Mouse (Mus musculus) lung, postnatal 25 days (tissue): ENCODE data around the gene Cfap300.

Experiments
- DNase-seq: peaks from one replicate; pipeline ENCODE4 v3.0.0; 2022; ENCODE audit warnings: low spot score

The Cfap300 gene

DNA sequence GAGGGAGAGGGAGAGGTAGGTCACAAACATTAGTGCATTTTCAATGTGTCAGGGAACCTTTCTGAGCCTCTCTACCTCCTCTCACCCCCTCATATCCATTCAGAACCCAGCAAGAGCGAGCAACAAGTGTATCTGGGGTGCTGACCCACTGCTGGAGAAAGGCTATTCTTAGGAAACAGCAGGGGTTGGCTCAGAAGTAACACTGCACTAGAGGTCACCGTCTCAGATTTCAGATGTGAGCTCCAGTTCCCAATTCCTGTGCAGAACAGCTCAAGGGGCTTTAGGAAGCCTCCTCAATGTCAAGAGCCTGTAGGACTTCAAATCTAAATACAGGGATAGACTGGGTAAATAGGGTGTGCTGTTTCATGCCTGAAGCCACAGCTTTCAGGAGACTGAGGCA, 59.0 kb downstream of the Cfap300 start:
- no peak for DNase-seq

DNA sequence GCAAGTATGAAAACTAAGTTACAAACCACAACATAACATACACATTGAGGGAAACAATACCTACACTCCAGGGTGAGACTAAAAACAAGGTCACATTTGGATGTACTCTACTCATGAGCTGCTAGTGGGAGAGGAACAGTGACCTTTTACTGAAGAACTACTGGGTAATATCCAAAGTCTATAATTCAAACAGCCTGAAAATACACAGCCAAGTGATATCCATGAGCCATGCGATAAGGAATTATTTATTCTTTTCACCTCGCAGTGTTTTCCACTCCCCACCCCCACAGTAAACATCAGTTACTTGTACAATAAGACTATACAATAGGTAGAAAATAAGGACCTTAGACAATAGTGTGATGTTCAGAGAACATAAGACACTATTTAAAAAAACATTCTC, 62.5 kb downstream of the Cfap300 start:
- DNase-seq, result no peak

DNA sequence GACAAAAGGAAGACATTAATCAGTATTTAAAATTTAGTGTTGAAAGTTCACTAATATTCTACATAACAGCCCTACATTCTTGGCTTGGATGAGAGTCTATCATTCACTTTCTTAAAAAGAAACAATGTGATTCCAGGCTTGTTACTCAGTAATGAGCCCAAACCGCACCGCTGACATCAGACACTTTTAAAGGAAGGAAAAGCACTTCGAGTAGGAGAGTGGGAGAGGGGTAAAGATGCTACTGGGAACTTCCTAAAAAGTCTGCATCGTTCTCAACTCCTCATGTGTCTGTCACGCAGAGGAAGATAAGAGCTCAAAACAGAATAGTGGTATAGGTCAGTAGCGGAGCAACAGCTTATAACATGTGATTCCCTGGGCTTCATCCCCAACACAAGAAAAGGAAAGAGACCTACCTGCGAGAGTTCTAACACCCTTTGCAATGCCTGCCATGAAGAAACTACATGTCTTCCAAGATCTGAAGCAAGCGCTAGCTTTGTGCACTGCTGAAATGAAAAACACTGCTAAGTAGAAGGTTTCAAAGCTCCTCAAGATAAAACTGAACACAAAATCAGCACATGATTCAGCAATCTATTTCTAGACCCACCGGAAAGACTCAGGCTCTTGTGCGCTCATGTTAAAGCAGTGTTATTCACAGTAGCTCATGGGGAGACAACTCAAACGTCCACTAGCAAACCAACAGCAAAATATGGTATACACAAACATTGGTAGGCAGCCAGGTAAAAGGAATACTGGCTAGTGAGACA, 63.3 kb downstream of the Cfap300 start:
- no peak for DNase-seq

DNA sequence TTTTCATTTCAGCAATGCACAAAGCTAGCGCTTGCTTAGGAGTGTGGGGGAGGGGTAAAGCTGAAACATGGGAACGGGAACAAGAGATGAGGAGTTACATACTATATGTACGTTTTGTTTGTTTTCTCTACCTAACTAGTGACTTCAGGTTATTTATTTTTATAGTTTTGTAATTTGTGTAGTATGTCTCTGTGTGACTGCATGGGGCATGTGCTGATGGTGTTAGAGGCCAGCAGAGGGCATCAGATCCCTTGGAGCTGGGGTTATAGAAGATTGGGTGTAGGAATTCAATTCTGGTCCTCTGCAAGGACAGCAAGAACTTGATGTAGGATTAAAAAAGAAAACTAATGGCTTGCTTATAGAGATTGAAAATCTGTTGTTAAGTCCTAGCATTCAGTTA, 64.1 kb downstream of the Cfap300 start:
- no peak for DNase-seq

DNA sequence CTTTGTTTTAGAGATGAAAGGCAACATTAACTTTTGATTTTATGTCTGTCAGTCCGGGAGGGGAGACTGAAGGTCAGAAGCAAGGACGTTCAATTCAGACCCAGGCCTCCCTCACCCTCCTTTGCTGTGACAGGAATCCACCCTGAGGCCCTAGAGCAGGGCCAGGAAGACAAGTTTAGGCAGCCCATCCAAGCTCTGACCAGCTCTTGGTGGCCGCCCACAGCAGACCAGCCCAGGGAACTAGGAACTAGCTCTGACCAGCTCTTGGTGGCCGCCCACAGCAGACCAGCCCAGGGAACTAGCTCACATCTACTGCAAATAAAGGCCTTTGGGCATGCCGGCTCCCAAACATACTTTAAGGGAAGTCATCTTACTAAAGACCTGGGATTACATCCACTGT, 65.0 kb downstream of the Cfap300 start:
- no peak for DNase-seq

DNA sequence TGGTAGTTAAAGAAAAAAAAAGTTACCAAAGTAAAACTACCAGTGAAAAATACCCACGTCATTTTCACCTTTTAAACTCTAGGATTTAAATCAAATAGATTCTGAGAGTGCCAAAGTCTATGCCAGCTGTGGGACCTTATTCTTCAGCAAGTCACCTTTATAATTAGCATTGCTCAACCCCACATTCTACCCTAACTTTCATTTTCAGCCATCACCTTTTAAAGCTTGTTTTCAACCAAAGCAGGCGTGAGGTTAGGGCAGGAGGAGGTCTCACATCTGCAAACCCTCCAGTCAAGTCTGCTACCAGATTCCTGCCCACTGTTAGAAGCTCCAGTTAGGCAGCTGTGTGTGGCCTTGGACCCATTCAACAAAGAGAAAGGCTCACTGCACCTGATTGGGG, 70.6 kb downstream of the Cfap300 start:
- no peak for DNase-seq
